8 mouse cellular contexts compared by ENCODE assay signal in genomic region chr13:3358996-3359750, GRCm38 (mm10).
DNase-seq lines count a peak whose midpoint lies in the region; ATAC-seq and TF ChIP-seq lines count a peak whose summit lies in the region.

No protein-coding gene starts in this region.

- no peaks in the 10 kb centered on the region for H3K9me3 ChIP-seq in embryonic facial prominence, embryonic 15.5 days (replicated peaks)
- no peaks in the 10 kb centered on the region for H3K9me3 ChIP-seq in hindbrain, postnatal 0 days (ENCODE audit: low read length)
- H3K9me3 ChIP-seq in liver, embryonic 13.5 days (replicated peaks), result no peaks in the 10 kb centered on the region
- no peaks in the 10 kb centered on the region for H3K9me3 ChIP-seq in stomach, embryonic 14.5 days (ENCODE audit: control insufficient read depth, low read depth, low read length)

- H3K4me2 ChIP-seq in embryonic facial prominence, embryonic 15.5 days (replicated peaks), result peak overlapping the region; percentile 99
- H3K4me2 ChIP-seq in hindbrain, postnatal 0 days (ENCODE audit: low read depth, low read length), result peak overlapping the region; percentile 94
- H3K4me2 ChIP-seq in liver, embryonic 13.5 days, result peak overlapping the region; percentile 67
- H3K4me2 ChIP-seq in stomach, embryonic 14.5 days (replicated peaks; ENCODE audit: low read depth, low read length), result peak overlapping the region; percentile 99

- H3K9ac ChIP-seq in embryonic facial prominence, embryonic 15.5 days, result no peak overlapping the region
- H3K9ac ChIP-seq in hindbrain, postnatal 0 days (replicated peaks; ENCODE audit: low read length), result no peak overlapping the region
- no peak overlapping the region for H3K9ac ChIP-seq in liver, embryonic 13.5 days
- H3K9ac ChIP-seq in stomach, embryonic 14.5 days (replicated peaks; ENCODE audit: low read depth, low read length), result no peak overlapping the region

- H3K27me3 ChIP-seq in embryonic facial prominence, embryonic 15.5 days, result peaks cover 39% of the 10 kb centered on the region
- peaks cover 23% of the 10 kb centered on the region for H3K27me3 ChIP-seq in hindbrain, postnatal 0 days (ENCODE audit: insufficient read depth, low read length)
- H3K27me3 ChIP-seq in liver, embryonic 13.5 days, result peaks cover 41% of the 10 kb centered on the region
- 0 out of 2 replicates have a peak, but pooled peaks cover 7% of the 10 kb centered on the region for H3K27me3 ChIP-seq in stomach, embryonic 14.5 days (ENCODE audit: control insufficient read depth, insufficient read depth, low read length)

- no peak for TF ChIP-seq CTCF in hindbrain, postnatal 0 days (IDR thresholded peaks at IDR 0.05; ENCODE audit: low read depth)

- no peaks in the 10 kb centered on the region for H3K36me3 ChIP-seq in embryonic facial prominence, embryonic 15.5 days
- H3K36me3 ChIP-seq in hindbrain, postnatal 0 days (ENCODE audit: insufficient read depth, low read length), result no peaks in the 10 kb centered on the region
- H3K36me3 ChIP-seq in liver, embryonic 13.5 days, result no peaks in the 10 kb centered on the region
- H3K36me3 ChIP-seq in stomach, embryonic 14.5 days (ENCODE audit: control insufficient read depth, insufficient read depth, low read length), result no peaks in the 10 kb centered on the region

- ATAC-seq in embryonic facial prominence, embryonic 15.5 days (ENCODE audit: insufficient number of reproducible peaks, low FRiP score, low TSS enrichment, low read depth), result 0 out of 2 replicates have a peak, but pooled peaks have one; percentile 46
- ATAC-seq in hindbrain, postnatal 0 days, result peak; percentile 43
- ATAC-seq in liver, embryonic 13.5 days (ENCODE audit: low read depth), result no peak
- ATAC-seq in stomach, embryonic 14.5 days (ENCODE audit: insufficient number of reproducible peaks, insufficient read depth, low FRiP score, low read depth), result peak; percentile 23; the same call in 1 of the 2 replicates

- H3K4me1 ChIP-seq in embryonic facial prominence, embryonic 15.5 days, result peaks cover 33% of the 10 kb centered on the region
- peaks cover 5% of the 10 kb centered on the region; the same call in 1 of the 2 replicates for H3K4me1 ChIP-seq in hindbrain, postnatal 0 days (ENCODE audit: insufficient read depth, low read length)
- no peaks in the 10 kb centered on the region for H3K4me1 ChIP-seq in liver, embryonic 13.5 days (replicated peaks)
- H3K4me1 ChIP-seq in stomach, embryonic 14.5 days (ENCODE audit: control insufficient read depth, insufficient read depth, low read length), result peaks cover 8% of the 10 kb centered on the region; the same call in 1 of the 2 replicates

- H3K4me3 ChIP-seq in embryonic facial prominence, embryonic 15.5 days (replicated peaks), result peak overlapping the region; percentile 54
- H3K4me3 ChIP-seq in hindbrain, postnatal 0 days (ENCODE audit: low read length), result peak overlapping the region; percentile 56
- H3K4me3 ChIP-seq in liver, embryonic 13.5 days (replicated peaks), result peak overlapping the region; percentile 51
- peak overlapping the region; percentile 48 for H3K4me3 ChIP-seq in stomach, embryonic 14.5 days (ENCODE audit: low read depth, low read length)

- peak; percentile 25 for DNase-seq in urinary bladder, adult 2 months (ENCODE audit: low spot score)
- no peak for DNase-seq in urinary bladder, postnatal 36 days (ENCODE audit: low spot score in 2 of 2)
- peak; percentile 40 for DNase-seq in hindbrain, postnatal 0 days (ENCODE audit: low spot score)
- DNase-seq in liver, embryonic 13.5 days, result no peak
- no peak for DNase-seq in frontal cortex, postnatal 10 days (ENCODE audit: low spot score in 2 of 2)
- DNase-seq in layer of hippocampus, adult 18-20 months (ENCODE audit: low spot score in 2 of 2), result no peak

- H3K27ac ChIP-seq in embryonic facial prominence, embryonic 15.5 days (replicated peaks), result no peak overlapping the region
- H3K27ac ChIP-seq in hindbrain, postnatal 0 days, result no peak overlapping the region
- H3K27ac ChIP-seq in liver, embryonic 13.5 days, result no peak overlapping the region
- no peak overlapping the region for H3K27ac ChIP-seq in stomach, embryonic 14.5 days (ENCODE audit: low read length)

- under 1% methylated on average over 41 of the region's 41 CpGs for WGBS in embryonic facial prominence, embryonic 15.5 days
- WGBS in hindbrain, postnatal 0 days, result 2% methylated on average over 41 of the region's 41 CpGs
- 1% methylated on average over 41 of the region's 41 CpGs for WGBS in liver, embryonic 13.5 days (ENCODE audit: insufficient replicate concordance)
- 2% methylated on average over 41 of the region's 41 CpGs for WGBS in stomach, embryonic 14.5 days

Comparison
In these comparisons a context has a peak if more than half of its experiments do, and no peak if none do; other contexts are left out.
1. DNase-seq: peak in urinary bladder, adult 2 months (single experiment) and hindbrain, postnatal 0 days (single experiment); none in urinary bladder, postnatal 36 days (0 of 2), liver, embryonic 13.5 days (single experiment), frontal cortex, postnatal 10 days (0 of 2) and layer of hippocampus, adult 18-20 months (0 of 2).
2. Peak in every context shown above with its lines, with median percentiles within 50 percentile points of each other: H3K4me2 ChIP-seq and H3K4me3 ChIP-seq.